Mouse (Mus musculus) central nervous system, embryonic 18 days (tissue): ENCODE measurements around the gene C130050O18Rik. TPM values are rescaled to one million over a fixed set of nuclear protein-coding genes. Genes with fewer than 3 reads are reported as not detected.

ENCODE experiments used
- polyA plus RNA-seq: library from polyadenylated mRNA; depleted of rRNA; stranded (reverse); fragments of >200 nt; gene quantifications from 2 replicates; pipeline ENCODE4 v1.2.3, GENCODE M21; 2012; rRNA removed

Gene C130050O18Rik
- polyA plus RNA-seq: 0.13 and 0.82 TPM in 2 replicates

DNA sequence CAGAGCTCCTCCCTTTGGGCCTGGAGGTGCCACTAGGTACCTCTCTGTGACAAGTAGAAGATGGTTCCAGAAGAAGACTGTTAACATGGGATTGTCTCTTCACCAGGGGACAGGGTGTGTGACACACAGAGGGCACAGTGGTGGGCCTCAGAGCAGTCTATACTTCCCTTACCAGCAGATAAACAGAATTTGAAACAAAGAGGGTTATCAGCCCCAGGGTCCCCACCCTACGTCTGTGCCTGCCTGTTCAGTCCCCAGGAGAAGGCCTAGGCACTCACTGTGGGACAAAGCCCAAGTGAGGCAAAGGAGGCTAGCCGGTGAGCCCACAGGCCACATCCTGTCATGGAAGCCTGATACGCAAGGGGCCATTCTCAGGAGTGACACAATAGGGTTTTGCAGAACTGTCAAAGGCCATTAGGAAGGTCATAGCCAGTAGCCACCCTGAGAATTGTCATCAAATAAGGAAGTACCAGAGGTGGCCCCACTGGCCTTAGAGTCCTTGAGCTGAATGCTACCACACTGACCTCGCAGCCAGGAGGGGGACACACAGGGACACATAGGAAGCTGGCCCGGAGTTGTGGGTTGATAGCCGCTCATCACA, at the start of gene C130050O18Rik:
TSS of gene C130050O18Rik (plus strand) at position 480 of the 601 bp plus-strand sequence.

DNA sequence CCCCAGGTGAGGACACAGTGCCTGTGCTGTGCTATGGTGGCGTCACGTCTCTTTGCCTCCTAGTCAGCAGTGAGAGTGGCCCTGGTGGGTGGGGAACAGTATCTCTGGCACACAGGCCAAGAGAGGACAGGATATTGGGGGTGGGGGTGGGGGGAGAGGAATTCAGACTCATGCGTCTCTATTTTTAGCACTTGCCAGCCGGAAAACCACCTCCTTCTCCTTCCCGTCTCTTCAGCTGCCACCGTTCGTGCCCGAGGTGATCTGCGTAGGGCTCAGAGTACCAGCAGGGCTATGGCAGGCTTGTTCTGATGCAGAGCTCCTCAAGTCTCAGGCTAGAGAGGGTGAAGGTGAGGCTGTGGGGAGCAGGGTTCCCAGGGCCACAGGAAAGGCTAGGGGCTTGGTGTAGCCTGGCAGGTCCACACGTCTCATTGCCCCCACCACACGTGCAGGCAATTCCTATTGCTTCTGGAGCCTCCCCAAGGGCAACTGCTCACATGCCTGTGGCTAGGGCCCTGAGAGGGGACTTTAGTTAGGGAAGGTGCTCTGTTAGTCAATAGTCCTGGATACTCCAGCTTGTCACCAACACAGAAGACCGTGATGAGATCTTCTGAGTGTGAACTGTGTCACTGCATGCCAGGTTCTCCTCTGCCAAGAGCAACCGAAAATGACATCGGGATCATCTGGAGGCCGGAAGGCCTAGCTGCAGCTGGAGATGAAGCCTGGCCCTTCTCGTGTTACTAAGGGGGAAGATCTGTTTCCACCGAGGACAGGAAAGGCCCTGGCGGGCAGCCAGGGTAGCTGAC, 27.4 kb upstream of the C130050O18Rik start, which contains the start of gene Gpr146:
TSS of gene Gpr146 (plus strand) at position 230 of the 803 bp plus-strand sequence.

DNA sequence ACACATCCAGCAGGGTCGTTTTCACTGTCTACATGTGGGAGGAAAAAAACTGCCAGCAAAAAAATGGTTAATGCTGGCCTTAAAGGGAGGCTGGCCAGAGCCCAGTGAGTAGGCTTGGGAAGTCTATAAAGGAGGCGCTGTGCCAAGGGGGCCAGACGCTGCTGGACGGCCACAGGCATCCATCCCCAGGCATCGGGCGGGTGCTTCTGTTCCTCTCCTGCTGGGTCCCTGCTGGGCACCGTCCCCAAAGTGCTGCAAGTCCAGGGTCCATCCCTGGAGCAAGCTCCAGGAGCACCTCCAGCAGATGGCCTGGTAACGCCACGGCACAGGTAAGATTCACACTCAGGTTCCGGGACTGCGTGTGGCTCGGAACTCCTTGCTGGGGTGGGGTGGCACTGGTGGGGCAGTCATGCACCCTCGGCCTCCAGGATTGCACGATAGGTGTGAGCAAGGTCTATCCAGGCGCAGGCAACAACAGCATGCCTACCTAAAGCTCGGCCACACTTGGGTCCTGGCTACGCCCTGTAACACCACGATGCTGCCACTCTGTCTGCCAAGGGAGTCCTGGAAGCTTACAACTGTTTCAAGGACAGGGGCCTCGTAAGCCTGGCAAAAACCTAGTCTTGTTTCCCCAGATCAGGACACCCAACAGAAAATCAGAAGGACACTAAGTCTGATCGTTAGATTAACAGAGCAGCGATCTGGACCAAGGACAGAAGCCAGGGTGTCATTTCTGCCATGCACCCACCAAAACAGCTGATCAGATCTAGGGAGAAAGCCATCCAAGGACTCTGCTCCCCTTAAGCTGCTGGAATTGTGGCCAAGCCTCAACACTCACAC, 18.2 kb downstream of the C130050O18Rik start, which contains the start of gene Gper1:
TSS of gene Gper1 (plus strand) at position 126 of the 840 bp plus-strand sequence.

GRCm38 (mm10) chr5:139460384-139461067, 55.4 kb downstream of the C130050O18Rik start, which contains the start of gene 3110082I17Rik:
3110082I17Rik (minus strand) TSS chr5:139460527.

Other genes starting within 250 kb of the C130050O18Rik start
- 75.3 and 78.6 TPM in 2 replicates for gene Sun1, start 204.6 kb upstream of the C130050O18Rik start, polyA plus RNA-seq
- gene Get4, start 153.0 kb upstream of the C130050O18Rik start, polyA plus RNA-seq: 101 and 108 TPM in 2 replicates
- 118 and 121 TPM in 2 replicates for gene Adap1, start 79.7 kb upstream of the C130050O18Rik start, polyA plus RNA-seq
- gene Cox19, start 53.9 kb upstream of the C130050O18Rik start, polyA plus RNA-seq: 106 and 111 TPM in 2 replicates
- gene Cyp2w1, start 52.7 kb upstream of the C130050O18Rik start, polyA plus RNA-seq: not detected in 2 replicates
- gene Gpr146, start 27.6 kb upstream of the C130050O18Rik start, polyA plus RNA-seq: 1.7 and 2.0 TPM in 2 replicates
- 4.5 and 4.6 TPM in 2 replicates for gene Gper1, start 17.9 kb downstream of the C130050O18Rik start, polyA plus RNA-seq
- 11.4 and 12.3 TPM in 2 replicates for gene 3110082I17Rik, start 55.2 kb downstream of the C130050O18Rik start, polyA plus RNA-seq
- gene Zfand2a, start 79.3 kb downstream of the C130050O18Rik start, polyA plus RNA-seq: 31.8 and 32.5 TPM in 2 replicates
- 7.3 and 9.3 TPM in 2 replicates for gene Uncx, start 138.2 kb downstream of the C130050O18Rik start, polyA plus RNA-seq